Mouse (Mus musculus): ENCODE measurements around the gene Zic1. TPM values are rescaled to one million over a fixed set of nuclear protein-coding genes. Genes with fewer than 3 reads are reported as not detected.

Gene Zic1
- total RNA-seq, 1 experiment: 0.36 TPM

DNA sequence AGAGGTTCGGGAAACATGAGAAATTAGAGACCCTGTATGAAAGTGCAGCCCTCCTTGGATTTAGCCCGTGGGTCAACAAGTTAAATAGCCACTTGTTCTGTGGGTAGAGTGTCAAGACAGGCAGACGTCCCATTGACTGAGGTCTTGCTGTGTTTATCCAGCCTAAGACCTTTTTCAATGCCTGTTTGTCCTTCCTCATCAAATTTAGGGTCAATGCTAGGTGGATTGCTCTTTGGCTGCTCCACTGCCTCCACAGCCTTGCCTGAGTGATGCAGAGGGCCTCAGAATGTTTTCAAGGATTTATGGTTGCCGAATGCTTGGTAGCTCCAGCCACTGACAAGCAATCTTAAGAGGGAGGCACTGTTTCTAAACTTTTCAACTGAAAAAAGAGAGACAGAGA, 6.0 kb upstream of the Zic1 start:
- Histone ChIP-seq H3K9me3 (ENCODE audit: control insufficient read depth, insufficient read depth, low read depth, low read length) (no peaks in the 10 kb centered on the region), H3K27ac (ENCODE audit: insufficient read depth, low read depth, low read length, poor library complexity, severe bottlenecking) (no peak overlapping the region), H3K4me1 (ENCODE audit: control insufficient read depth in 2 of 2, insufficient read depth in 2 of 2, low read length in 2 of 2, poor library complexity in 1 of 2) (no peaks in the 10 kb centered on the region), H3K36me3 (ENCODE audit: control insufficient read depth, insufficient read depth, low read length, poor library complexity, severe bottlenecking) (no peaks in the 10 kb centered on the region), H3K9ac (ENCODE audit: insufficient read depth, low read depth, low read length, poor library complexity, severe bottlenecking) (no peak overlapping the region), H3K4me3 (ENCODE audit: insufficient read depth in 1 of 2, low read depth in 1 of 2, low read length in 2 of 2, poor library complexity in 1 of 2, severe bottlenecking in 1 of 2) (no peak overlapping the region)
- TF ChIP-seq MAFK (IDR thresholded peaks at IDR 0.05; ENCODE audit: insufficient read depth, low read depth, low read length) (no peak), ZC3H11A (IDR thresholded peaks at IDR 0.05; ENCODE audit: borderline replicate concordance, low read depth, low read length) (no peak), CHD2 (IDR thresholded peaks at IDR 0.05; ENCODE audit: low read depth, low read length) (no peak), ZNF384 (IDR thresholded peaks at IDR 0.05; ENCODE audit: low read depth, low read length) (no peak), HCFC1 (IDR thresholded peaks at IDR 0.05; ENCODE audit: borderline replicate concordance, insufficient read depth, low read length) (no peak)
- no peak for DNase-seq (ENCODE audit: low read depth, low spot score)
- in situ Hi-C loops (cut with MboI; ENCODE audit: low sequenced_read_pairs in 2 of 2, unreplicated experiment in 2 of 2): loop anchor here in 1 of 2 experiments (25.0 kb wide), 1 partner anchor 1459 kb away; the partner anchor contains the start of gene Rasgrf1

DNA sequence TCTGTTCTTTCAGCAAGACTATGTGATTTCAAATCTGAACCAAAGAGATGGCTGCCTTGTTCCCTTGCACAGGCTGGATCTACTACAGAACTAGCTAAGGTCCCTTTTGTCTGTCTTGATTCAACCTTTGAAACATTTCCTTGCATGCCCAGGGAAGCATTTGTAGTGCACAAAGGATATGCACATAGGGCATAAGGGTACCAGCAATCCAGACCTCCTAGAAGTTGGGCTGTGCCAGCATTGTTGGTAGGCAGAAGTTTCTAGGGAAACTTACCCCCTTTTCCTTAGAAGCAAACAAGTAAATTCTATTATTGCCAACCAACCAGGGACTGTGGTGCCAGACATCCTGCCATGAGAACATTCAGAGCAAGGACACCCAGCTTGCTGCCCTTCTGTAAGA, 5.4 kb upstream of the Zic1 start:
- no peaks in the 10 kb centered on the region for H3K4me1 ChIP-seq (ENCODE audit: control insufficient read depth in 2 of 2, insufficient read depth in 2 of 2, low read length in 2 of 2, poor library complexity in 1 of 2)
- no peaks in the 10 kb centered on the region for H3K36me3 ChIP-seq (ENCODE audit: control insufficient read depth, insufficient read depth, low read length, poor library complexity, severe bottlenecking)
- H3K27ac ChIP-seq (ENCODE audit: insufficient read depth, low read depth, low read length, poor library complexity, severe bottlenecking): no peak overlapping the region
- no peaks in the 10 kb centered on the region for H3K9me3 ChIP-seq (ENCODE audit: control insufficient read depth, insufficient read depth, low read depth, low read length)
- H3K9ac ChIP-seq (ENCODE audit: insufficient read depth, low read depth, low read length, poor library complexity, severe bottlenecking): no peak overlapping the region
- H3K4me3 ChIP-seq (ENCODE audit: insufficient read depth in 1 of 2, low read depth in 1 of 2, low read length in 2 of 2, poor library complexity in 1 of 2, severe bottlenecking in 1 of 2): no peak overlapping the region
- TF ChIP-seq HCFC1 (IDR thresholded peaks at IDR 0.05; ENCODE audit: borderline replicate concordance, insufficient read depth, low read length) (no peak), ZC3H11A (IDR thresholded peaks at IDR 0.05; ENCODE audit: borderline replicate concordance, low read depth, low read length) (no peak), CHD2 (IDR thresholded peaks at IDR 0.05; ENCODE audit: low read depth, low read length) (no peak), ZNF384 (IDR thresholded peaks at IDR 0.05; ENCODE audit: low read depth, low read length) (no peak), MAFK (IDR thresholded peaks at IDR 0.05; ENCODE audit: insufficient read depth, low read depth, low read length) (no peak)
- in situ Hi-C loops (cut with MboI; ENCODE audit: low sequenced_read_pairs in 2 of 2, unreplicated experiment in 2 of 2): loop anchor here in 1 of 2 experiments (25.0 kb wide), 1 partner anchor 1459 kb away; the partner anchor contains the start of gene Rasgrf1
- DNase-seq (ENCODE audit: low read depth, low spot score): no peak

DNA sequence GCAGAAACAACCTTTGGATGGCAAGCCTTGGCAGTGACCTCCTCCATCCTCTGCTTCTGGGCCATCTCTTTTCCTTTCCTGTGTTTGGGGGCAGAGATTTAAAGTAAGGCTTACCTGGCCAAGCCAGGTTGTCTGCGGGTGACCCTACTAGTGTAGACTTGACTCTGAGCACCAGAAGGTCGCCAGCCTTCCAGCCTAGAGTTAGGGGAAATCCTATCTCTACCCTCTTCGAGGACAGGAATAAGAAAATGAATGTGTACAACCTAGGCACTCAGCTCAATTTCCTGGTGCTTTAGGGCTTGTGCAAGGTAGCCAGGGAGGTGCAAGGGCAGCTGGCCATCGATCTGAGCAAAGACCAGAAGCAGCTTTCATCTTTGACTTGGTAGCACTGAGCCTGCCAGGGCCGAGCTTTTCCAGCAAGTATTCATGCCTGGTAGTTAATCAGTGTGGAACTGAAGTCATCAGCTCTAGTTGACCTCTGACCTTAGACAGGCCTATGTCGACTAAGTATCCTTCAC, 4.6 kb upstream of the Zic1 start:
- DNase-seq (ENCODE audit: low read depth, low spot score): no peak
- Histone ChIP-seq H3K4me3 (ENCODE audit: insufficient read depth in 1 of 2, low read depth in 1 of 2, low read length in 2 of 2, poor library complexity in 1 of 2, severe bottlenecking in 1 of 2) (no peak overlapping the region), H3K9ac (ENCODE audit: insufficient read depth, low read depth, low read length, poor library complexity, severe bottlenecking) (no peak overlapping the region), H3K9me3 (ENCODE audit: control insufficient read depth, insufficient read depth, low read depth, low read length) (no peaks in the 10 kb centered on the region), H3K4me1 (ENCODE audit: control insufficient read depth in 2 of 2, insufficient read depth in 2 of 2, low read length in 2 of 2, poor library complexity in 1 of 2) (no peaks in the 10 kb centered on the region), H3K36me3 (ENCODE audit: control insufficient read depth, insufficient read depth, low read length, poor library complexity, severe bottlenecking) (no peaks in the 10 kb centered on the region), H3K27ac (ENCODE audit: insufficient read depth, low read depth, low read length, poor library complexity, severe bottlenecking) (no peak overlapping the region)
- in situ Hi-C loops (cut with MboI; ENCODE audit: low sequenced_read_pairs in 2 of 2, unreplicated experiment in 2 of 2): loop anchor here in 1 of 2 experiments (25.0 kb wide), 1 partner anchor 1458 kb away; the partner anchor contains the start of gene Rasgrf1
- no peak for TF ChIP-seq ZNF384 (IDR thresholded peaks at IDR 0.05; ENCODE audit: low read depth, low read length)
- TF ChIP-seq CHD2 (IDR thresholded peaks at IDR 0.05; ENCODE audit: low read depth, low read length): no peak
- no peak for TF ChIP-seq HCFC1 (IDR thresholded peaks at IDR 0.05; ENCODE audit: borderline replicate concordance, insufficient read depth, low read length)
- TF ChIP-seq ZC3H11A (IDR thresholded peaks at IDR 0.05; ENCODE audit: borderline replicate concordance, low read depth, low read length): no peak
- no peak for TF ChIP-seq MAFK (IDR thresholded peaks at IDR 0.05; ENCODE audit: insufficient read depth, low read depth, low read length)

DNA sequence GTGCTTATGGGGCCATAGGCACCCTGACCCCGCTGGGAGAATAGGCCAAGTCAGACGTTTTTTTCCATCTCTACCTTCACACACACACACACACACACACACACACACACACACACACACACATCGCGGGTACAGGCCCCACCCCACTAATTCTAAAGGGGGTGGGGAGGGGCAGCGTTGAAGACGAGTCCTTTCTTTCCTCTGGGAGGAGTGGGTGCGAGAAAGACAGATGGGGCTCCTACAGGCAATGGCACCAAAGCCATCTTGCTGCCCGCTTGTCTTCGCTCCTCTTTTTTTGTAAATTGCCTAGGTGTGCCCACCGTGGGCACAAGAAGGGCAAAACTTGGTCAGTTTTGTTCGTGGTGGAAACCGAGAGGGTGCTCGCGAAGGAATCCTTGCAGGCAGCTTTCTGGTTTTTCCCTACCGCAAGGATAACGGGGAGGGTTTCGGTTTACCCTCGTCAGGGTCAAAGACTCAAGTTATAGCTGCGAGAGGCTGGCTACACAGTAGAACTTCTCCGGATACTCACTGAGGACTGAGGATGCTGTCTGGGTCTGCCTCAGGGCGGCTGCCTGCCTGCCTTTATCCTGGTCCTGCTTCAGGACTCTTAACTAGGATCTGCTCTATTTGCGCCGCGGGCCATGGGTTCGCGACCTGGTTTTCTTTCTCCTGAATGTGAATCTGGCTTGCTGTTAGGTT, 3.8 kb upstream of the Zic1 start:
- Histone ChIP-seq H3K4me3 (ENCODE audit: insufficient read depth in 1 of 2, low read depth in 1 of 2, low read length in 2 of 2, poor library complexity in 1 of 2, severe bottlenecking in 1 of 2) (no peak overlapping the region), H3K9me3 (ENCODE audit: control insufficient read depth, insufficient read depth, low read depth, low read length) (no peaks in the 10 kb centered on the region), H3K27ac (ENCODE audit: insufficient read depth, low read depth, low read length, poor library complexity, severe bottlenecking) (no peak overlapping the region), H3K36me3 (ENCODE audit: control insufficient read depth, insufficient read depth, low read length, poor library complexity, severe bottlenecking) (no peaks in the 10 kb centered on the region), H3K4me1 (ENCODE audit: control insufficient read depth in 2 of 2, insufficient read depth in 2 of 2, low read length in 2 of 2, poor library complexity in 1 of 2) (peaks cover 0 to under 1% of the 10 kb centered on the region in 2 experiments; a peak in 1 of 4 replicates), H3K9ac (ENCODE audit: insufficient read depth, low read depth, low read length, poor library complexity, severe bottlenecking) (no peak overlapping the region)
- no peak for TF ChIP-seq HCFC1 (IDR thresholded peaks at IDR 0.05; ENCODE audit: borderline replicate concordance, insufficient read depth, low read length)
- no peak for TF ChIP-seq ZC3H11A (IDR thresholded peaks at IDR 0.05; ENCODE audit: borderline replicate concordance, low read depth, low read length)
- DNase-seq (ENCODE audit: low read depth, low spot score): no peak
- in situ Hi-C loops (cut with MboI; ENCODE audit: low sequenced_read_pairs in 2 of 2, unreplicated experiment in 2 of 2): loop anchor here (10.0 to 25.0 kb wide), 2 partner anchors 1457 to 1465 kb away; partner anchors contain the start of gene Rasgrf1 (in 2 of the 2)

All from ES-E14 (cell line).